Comparison of ENCODE assay signal across 21 mouse cellular contexts in the genomic region with DNA sequence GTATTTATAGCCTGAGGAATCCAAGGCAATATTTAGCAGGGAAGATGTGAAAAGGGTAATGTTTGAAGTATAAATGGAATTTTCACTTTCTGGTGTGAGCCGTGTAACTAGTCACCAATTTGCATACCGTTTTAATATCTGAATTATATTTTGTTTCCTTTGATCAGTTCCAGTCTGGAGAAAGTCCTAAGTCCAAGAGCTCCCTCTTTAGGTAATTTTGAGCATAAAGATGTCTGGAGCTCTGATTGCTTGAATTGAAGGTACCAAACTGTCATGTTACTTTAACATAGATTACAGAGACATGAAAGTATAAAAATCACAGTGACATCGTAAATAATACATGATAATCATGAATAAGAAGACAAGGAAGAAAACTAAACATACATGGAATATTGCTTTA. TPM values are rescaled to one million over a fixed set of nuclear protein-coding genes. Genes with fewer than 3 reads are reported as not detected.
DNase-seq lines count a peak whose midpoint lies in the region; ATAC-seq lines count a peak whose summit lies in the region.
"Had no signal": no experiment of that assay in that cellular context is flagged by ENCODE, and none has a peak within 500 bp of the region (broad histone marks: within the 10 kb centered on the region; RNA-seq: fewer than 3 reads in every experiment).

No protein-coding gene starts in this region.

- H3K4me2 ChIP-seq in hindbrain, embryonic 14.5 days (replicated peaks), result no peak overlapping the region
- no peak overlapping the region for H3K4me2 ChIP-seq in midbrain, embryonic 15.5 days
- H3K4me2 ChIP-seq in midbrain, embryonic 13.5 days (replicated peaks), result no peak overlapping the region
- H3K4me2 ChIP-seq: embryonic facial prominence, embryonic 12.5 days; forebrain, embryonic 12.5 days; neural tube, embryonic 13.5 days; stomach, embryonic 15.5 days had no signal

- H3K27ac ChIP-seq in hindbrain, embryonic 14.5 days, result no peak overlapping the region
- H3K27ac ChIP-seq in hindbrain, embryonic 10.5 days, result no peak overlapping the region
- no peak overlapping the region for H3K27ac ChIP-seq in midbrain, embryonic 15.5 days
- H3K27ac ChIP-seq in midbrain, embryonic 13.5 days, result no peak overlapping the region
- H3K27ac ChIP-seq: embryonic facial prominence, embryonic 12.5 days; forebrain, embryonic 12.5 days; macrophage; neural tube, embryonic 13.5 days; stomach, embryonic 15.5 days had no signal

- no peaks in the 10 kb centered on the region for H3K36me3 ChIP-seq in hindbrain, embryonic 14.5 days (replicated peaks; ENCODE audit: control insufficient read depth, insufficient read depth)
- no peaks in the 10 kb centered on the region for H3K36me3 ChIP-seq in hindbrain, embryonic 10.5 days
- H3K36me3 ChIP-seq in midbrain, embryonic 15.5 days (replicated peaks), result no peaks in the 10 kb centered on the region
- no peaks in the 10 kb centered on the region for H3K36me3 ChIP-seq in midbrain, embryonic 13.5 days
- H3K36me3 ChIP-seq: embryonic facial prominence, embryonic 12.5 days; forebrain, embryonic 12.5 days; neural tube, embryonic 13.5 days; stomach, embryonic 15.5 days had no signal

- 52% methylated on average over 3 of the region's 3 CpGs for WGBS in hindbrain, embryonic 14.5 days
- WGBS in hindbrain, embryonic 10.5 days, result 54% methylated on average over 3 of the region's 3 CpGs
- 42% methylated on average over 3 of the region's 3 CpGs for WGBS in midbrain, embryonic 15.5 days
- WGBS in midbrain, embryonic 13.5 days, result 53% methylated on average over 3 of the region's 3 CpGs

- H3K9me3 ChIP-seq in hindbrain, embryonic 14.5 days (ENCODE audit: control insufficient read depth, low read length), result no peaks in the 10 kb centered on the region
- H3K9me3 ChIP-seq in hindbrain, embryonic 10.5 days, result no peaks in the 10 kb centered on the region
- no peaks in the 10 kb centered on the region for H3K9me3 ChIP-seq in midbrain, embryonic 15.5 days
- H3K9me3 ChIP-seq in midbrain, embryonic 13.5 days, result no peaks in the 10 kb centered on the region
- H3K9me3 ChIP-seq: embryonic facial prominence, embryonic 12.5 days; forebrain, embryonic 12.5 days; neural tube, embryonic 13.5 days; stomach, embryonic 15.5 days had no signal

- H3K27me3 ChIP-seq in hindbrain, embryonic 14.5 days (ENCODE audit: control insufficient read depth, insufficient read depth, low read length), result no peaks in the 10 kb centered on the region
- no peaks in the 10 kb centered on the region for H3K27me3 ChIP-seq in hindbrain, embryonic 10.5 days (ENCODE audit: insufficient read depth, poor library complexity, severe bottlenecking)
- no peaks in the 10 kb centered on the region for H3K27me3 ChIP-seq in midbrain, embryonic 15.5 days (replicated peaks)
- H3K27me3 ChIP-seq in midbrain, embryonic 13.5 days, result no peaks in the 10 kb centered on the region
- H3K27me3 ChIP-seq: embryonic facial prominence, embryonic 12.5 days; forebrain, embryonic 12.5 days; neural tube, embryonic 13.5 days; stomach, embryonic 15.5 days had no signal

- ATAC-seq in hindbrain, embryonic 14.5 days (ENCODE audit: low FRiP score), result no peak
- ATAC-seq in midbrain, embryonic 15.5 days (replicated peaks), result 0 out of 2 replicates have a peak, but pooled peaks have one; percentile 73
- no peak for ATAC-seq in midbrain, embryonic 13.5 days

- no peak overlapping the region for H3K9ac ChIP-seq in hindbrain, embryonic 14.5 days
- no peak overlapping the region for H3K9ac ChIP-seq in midbrain, embryonic 15.5 days
- no peak overlapping the region for H3K9ac ChIP-seq in midbrain, embryonic 13.5 days (replicated peaks)
- H3K9ac ChIP-seq: embryonic facial prominence, embryonic 12.5 days; forebrain, embryonic 12.5 days; neural tube, embryonic 13.5 days; stomach, embryonic 15.5 days had no signal

- DNase-seq in cerebellum, adult 9-10 months, result peak; percentile 11
- no peak for DNase-seq in cerebellum, adult 11-12 months
- DNase-seq in hindbrain, embryonic 14.5 days (ENCODE audit: low spot score), result peak; percentile 63
- no peak for DNase-seq in hindbrain, embryonic 10.5 days (ENCODE audit: low spot score)
- peak; percentile 2 for DNase-seq in telencephalon, adult 2 months (ENCODE audit: low read depth, low spot score)
- DNase-seq in MN1 (ENCODE audit: low spot score), result no peak
- DNase-seq: cerebellum, adult 8-10 months; gastrocnemius, postnatal 10 days; kidney, adult 8-10 months; liver; lung, adult 18-20 months; right cerebral cortex, adult 18-20 months; spleen, adult 18-20 months; thymus, postnatal 14 days had no signal

- no peaks in the 10 kb centered on the region for H3K4me1 ChIP-seq in hindbrain, embryonic 14.5 days (replicated peaks; ENCODE audit: control insufficient read depth, insufficient read depth, low read length)
- no peaks in the 10 kb centered on the region for H3K4me1 ChIP-seq in hindbrain, embryonic 10.5 days (replicated peaks)
- H3K4me1 ChIP-seq in midbrain, embryonic 15.5 days, result no peaks in the 10 kb centered on the region
- H3K4me1 ChIP-seq in midbrain, embryonic 13.5 days (replicated peaks), result no peaks in the 10 kb centered on the region
- H3K4me1 ChIP-seq: embryonic facial prominence, embryonic 12.5 days; forebrain, embryonic 12.5 days; neural tube, embryonic 13.5 days; stomach, embryonic 15.5 days had no signal

- H3K4me3 ChIP-seq in hindbrain, embryonic 14.5 days (replicated peaks; ENCODE audit: low read length), result no peak overlapping the region
- no peak overlapping the region for H3K4me3 ChIP-seq in hindbrain, embryonic 10.5 days
- no peak overlapping the region for H3K4me3 ChIP-seq in midbrain, embryonic 15.5 days
- no peak overlapping the region for H3K4me3 ChIP-seq in midbrain, embryonic 13.5 days (replicated peaks)
- H3K4me3 ChIP-seq: embryonic facial prominence, embryonic 12.5 days; forebrain, embryonic 12.5 days; neural tube, embryonic 13.5 days; stomach, embryonic 15.5 days had no signal

RNA-seq across cellular contexts. Expression of a gene that starts 15.4 kb away (rescaled TPM):
- not detected in 2 replicates for polyA plus RNA-seq in hindbrain, embryonic 14.5 days (2014; fragmentation: Nextera tagmentation; extraction: Ambion mirVana)
- 0.26 and 0.66 TPM in 2 replicates for polyA plus RNA-seq in hindbrain, embryonic 10.5 days (2016; fragmentation: Nextera tagmentation; extraction: Ambion mirVana)
- polyA plus RNA-seq in midbrain, embryonic 15.5 days (2015; fragmentation: Nextera tagmentation; extraction: Ambion mirVana), result not detected in 2 replicates
- not detected in 2 replicates for polyA plus RNA-seq in midbrain, embryonic 13.5 days (2015; fragmentation: Nextera tagmentation; extraction: Ambion mirVana)
- polyA plus RNA-seq: embryonic facial prominence, embryonic 12.5 days; forebrain, embryonic 12.5 days; macrophage; neural tube, embryonic 13.5 days had no signal

RNA-seq across cellular contexts. Expression of a gene that starts 28.5 kb away (rescaled TPM):
- not detected in 2 replicates for polyA plus RNA-seq in hindbrain, embryonic 14.5 days (2014; fragmentation: Nextera tagmentation; extraction: Ambion mirVana)
- not detected in 2 replicates for polyA plus RNA-seq in hindbrain, embryonic 10.5 days (2016; fragmentation: Nextera tagmentation; extraction: Ambion mirVana)
- not detected in 2 replicates for polyA plus RNA-seq in midbrain, embryonic 15.5 days (2015; fragmentation: Nextera tagmentation; extraction: Ambion mirVana)
- polyA plus RNA-seq in midbrain, embryonic 13.5 days (2015; fragmentation: Nextera tagmentation; extraction: Ambion mirVana), result not detected in 2 replicates
- polyA plus RNA-seq: embryonic facial prominence, embryonic 12.5 days; forebrain, embryonic 12.5 days; macrophage; neural tube, embryonic 13.5 days; stomach, embryonic 15.5 days had no signal

RNA-seq across cellular contexts. Expression of a gene that starts 28.6 kb away (rescaled TPM):
- polyA plus RNA-seq in hindbrain, embryonic 14.5 days (2014; fragmentation: Nextera tagmentation; extraction: Ambion mirVana), result not detected in 2 replicates
- polyA plus RNA-seq in hindbrain, embryonic 10.5 days (2016; fragmentation: Nextera tagmentation; extraction: Ambion mirVana), result not detected in 2 replicates
- polyA plus RNA-seq in midbrain, embryonic 15.5 days (2015; fragmentation: Nextera tagmentation; extraction: Ambion mirVana), result not detected in 2 replicates
- not detected in 2 replicates for polyA plus RNA-seq in midbrain, embryonic 13.5 days (2015; fragmentation: Nextera tagmentation; extraction: Ambion mirVana)
- polyA plus RNA-seq: embryonic facial prominence, embryonic 12.5 days; forebrain, embryonic 12.5 days; macrophage; neural tube, embryonic 13.5 days; stomach, embryonic 15.5 days had no signal

RNA-seq across cellular contexts. Expression of a gene that starts 38.5 kb away (rescaled TPM):
- polyA plus RNA-seq in hindbrain, embryonic 14.5 days (2014; fragmentation: Nextera tagmentation; extraction: Ambion mirVana), result not detected in 2 replicates
- polyA plus RNA-seq in hindbrain, embryonic 10.5 days (2016; fragmentation: Nextera tagmentation; extraction: Ambion mirVana), result not detected in 2 replicates
- not detected in 2 replicates for polyA plus RNA-seq in midbrain, embryonic 15.5 days (2015; fragmentation: Nextera tagmentation; extraction: Ambion mirVana)
- not detected in 2 replicates for polyA plus RNA-seq in midbrain, embryonic 13.5 days (2015; fragmentation: Nextera tagmentation; extraction: Ambion mirVana)
- polyA plus RNA-seq: embryonic facial prominence, embryonic 12.5 days; forebrain, embryonic 12.5 days; macrophage; neural tube, embryonic 13.5 days; stomach, embryonic 15.5 days had no signal

RNA-seq across cellular contexts. Expression of a gene that starts 55.9 kb away (rescaled TPM):
- polyA plus RNA-seq in hindbrain, embryonic 14.5 days (2014; fragmentation: Nextera tagmentation; extraction: Ambion mirVana), result not detected in 2 replicates
- not detected in 2 replicates for polyA plus RNA-seq in hindbrain, embryonic 10.5 days (2016; fragmentation: Nextera tagmentation; extraction: Ambion mirVana)
- polyA plus RNA-seq in midbrain, embryonic 15.5 days (2015; fragmentation: Nextera tagmentation; extraction: Ambion mirVana), result not detected in 2 replicates
- polyA plus RNA-seq in midbrain, embryonic 13.5 days (2015; fragmentation: Nextera tagmentation; extraction: Ambion mirVana), result not detected in 2 replicates
- polyA plus RNA-seq: embryonic facial prominence, embryonic 12.5 days; forebrain, embryonic 12.5 days; macrophage; neural tube, embryonic 13.5 days; stomach, embryonic 15.5 days had no signal

Comparison
In these comparisons a context has a peak if more than half of its experiments do, and no peak if none do; other contexts are left out.
1. DNase-seq: peak in cerebellum, adult 9-10 months (single experiment), hindbrain, embryonic 14.5 days (single experiment) and telencephalon, adult 2 months (single experiment); none in cerebellum, adult 11-12 months (single experiment), hindbrain, embryonic 10.5 days (single experiment) and MN1 (single experiment).